Mouse (Mus musculus): ENCODE measurements around the gene Nav1.

The Nav1 gene

DNA sequence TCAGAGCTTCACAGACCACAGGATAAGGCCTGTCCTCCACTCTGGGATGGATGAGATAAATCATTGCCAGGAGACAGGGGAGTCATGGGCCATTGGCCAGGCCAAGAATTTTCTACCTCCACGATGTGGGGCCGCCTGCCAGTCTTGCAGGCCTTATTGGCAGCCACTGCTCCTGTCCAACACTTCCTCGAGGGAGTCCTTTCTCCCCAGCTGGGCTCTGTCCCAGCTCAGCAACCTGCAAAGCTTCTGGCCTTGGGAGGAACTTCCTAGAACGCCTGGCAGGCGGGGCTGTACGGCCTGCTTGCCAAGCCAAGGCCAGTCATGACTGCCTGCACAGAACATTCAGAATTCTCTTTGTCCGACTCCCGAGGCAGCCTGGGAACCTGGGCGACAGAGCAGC, 58.3 kb downstream of the Nav1 start:
- peak; percentile 77 for DNase-seq (ENCODE audit: low read depth)

GRCm38 (mm10) chr1:135546099-135546498, 61.0 kb downstream of the Nav1 start:
- DNase-seq (ENCODE audit: low read depth) = no peak

GRCm38 (mm10) chr1:135544504-135545146, 62.5 kb downstream of the Nav1 start:
- DNase-seq (ENCODE audit: low read depth) = peak; percentile 94

GRCm38 (mm10) chr1:135542841-135543810, 64.0 kb downstream of the Nav1 start:
- no peak for DNase-seq (ENCODE audit: low read depth)

DNA sequence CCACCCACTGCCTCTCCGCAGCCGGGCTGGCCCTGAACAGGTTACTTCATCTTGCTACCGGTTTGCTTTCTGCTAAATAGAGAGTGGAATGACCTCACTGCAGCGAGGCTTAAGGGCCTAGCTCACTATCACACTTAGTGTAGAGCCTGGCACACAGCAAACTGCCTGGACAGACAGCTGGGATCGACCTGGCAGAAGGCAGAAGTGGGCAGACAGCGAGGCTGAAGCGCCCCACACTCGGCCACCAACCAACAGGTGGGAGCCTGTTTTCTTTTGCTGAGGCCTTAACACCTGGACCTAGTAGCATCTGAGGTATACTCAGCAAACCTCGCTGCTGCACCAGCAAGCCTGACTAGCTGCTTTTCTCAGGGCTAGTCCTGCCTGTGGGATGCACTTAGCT, 65.0 kb downstream of the Nav1 start:
- DNase-seq (ENCODE audit: low read depth) = no peak

GRCm38 (mm10) chr1:135540270-135540669, 66.8 kb downstream of the Nav1 start:
- DNase-seq (ENCODE audit: low read depth) = peak; percentile 97

GRCm38 (mm10) chr1:135538441-135539265, 68.4 kb downstream of the Nav1 start:
- peak; percentile 46 for DNase-seq (ENCODE audit: low read depth)

- DNase-seq (ENCODE audit: low read depth) = no peak
These were observed 70.3 kb downstream of the Nav1 start for GRCm38 (mm10) chr1:135536822-135537221.

DNA sequence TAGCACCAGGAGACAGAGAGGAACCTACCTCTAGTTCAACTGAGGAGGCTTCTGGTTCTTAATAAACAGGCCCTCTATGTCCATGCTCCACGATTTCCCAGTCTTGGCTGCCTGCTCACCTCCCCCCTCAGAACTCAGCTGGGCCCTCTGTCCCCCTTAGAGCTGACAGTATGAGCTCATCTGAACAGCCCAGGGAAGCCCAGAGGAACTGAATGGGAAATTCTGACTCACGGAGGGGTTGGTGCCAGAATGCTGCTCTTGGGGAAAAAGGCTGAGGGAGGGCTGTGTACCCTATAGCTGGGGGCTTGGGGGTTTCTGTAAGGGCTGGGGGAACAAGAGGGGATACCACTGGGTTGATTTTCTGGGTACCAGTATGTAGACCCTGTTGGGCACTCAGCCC, 70.8 kb downstream of the Nav1 start:
- DNase-seq (ENCODE audit: low read depth) = peak; percentile 88

DNA sequence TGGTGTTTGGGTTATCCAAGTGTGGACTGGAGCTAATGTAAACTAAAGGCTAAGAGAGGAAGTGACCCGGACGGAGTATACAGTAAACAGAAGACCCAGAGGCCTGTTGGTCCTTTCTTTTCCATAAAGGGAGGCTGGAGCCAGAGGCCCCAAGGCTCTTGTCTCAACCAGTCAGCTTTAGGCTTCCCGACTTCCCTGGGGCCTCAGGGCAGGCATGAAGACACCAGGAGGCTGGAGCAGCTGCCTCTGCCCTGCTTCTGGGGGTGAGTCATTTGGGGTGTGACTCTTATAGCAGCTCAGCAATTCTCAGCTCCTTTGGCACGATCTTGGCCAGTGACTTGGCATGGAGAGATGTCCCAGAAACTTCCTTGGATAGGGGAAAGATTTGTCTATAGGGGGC, 71.8 kb downstream of the Nav1 start:
- DNase-seq (ENCODE audit: low read depth) = peak; percentile 92

DNA sequence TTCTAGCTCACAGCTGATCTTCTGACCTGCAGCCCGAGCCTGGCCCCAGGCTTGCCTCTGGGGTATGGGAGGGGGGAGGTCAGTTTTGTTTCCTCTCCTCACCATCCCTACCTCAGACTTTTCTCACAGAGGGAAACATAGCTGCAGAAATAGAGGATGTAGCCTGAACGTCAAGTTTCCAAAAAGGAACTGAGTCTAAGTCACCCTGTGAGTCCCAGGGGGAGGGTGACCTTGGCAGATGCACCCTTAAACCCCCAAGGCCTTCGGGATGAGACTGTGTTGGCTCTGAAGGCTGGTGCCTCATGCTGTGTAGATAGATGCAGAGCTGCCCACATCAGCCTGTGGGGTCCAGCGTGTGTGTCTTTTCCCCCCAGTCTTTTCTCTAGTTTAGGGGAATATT, 72.3 kb downstream of the Nav1 start:
- no peak for DNase-seq (ENCODE audit: low read depth)

DNA sequence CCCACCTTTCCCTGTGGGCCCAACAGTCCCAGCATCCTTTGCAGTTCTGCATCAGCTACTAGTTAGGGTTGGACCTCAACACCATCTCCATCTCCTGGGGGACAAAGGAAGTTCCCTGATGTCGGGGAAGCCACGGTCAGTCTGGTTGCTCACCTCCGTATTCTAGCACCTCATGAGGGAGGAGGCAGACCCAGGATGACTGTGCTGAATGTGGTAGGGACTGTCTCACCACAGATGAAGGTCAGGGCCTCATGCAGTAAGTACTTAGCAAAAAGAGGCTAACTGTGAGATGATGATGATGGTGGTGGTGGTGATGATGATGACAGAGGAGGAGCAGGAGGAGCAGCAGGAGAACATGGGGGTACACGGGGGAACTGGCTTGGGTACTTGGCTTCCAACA, 73.0 kb downstream of the Nav1 start:
- no peak for DNase-seq (ENCODE audit: low read depth)

DNA sequence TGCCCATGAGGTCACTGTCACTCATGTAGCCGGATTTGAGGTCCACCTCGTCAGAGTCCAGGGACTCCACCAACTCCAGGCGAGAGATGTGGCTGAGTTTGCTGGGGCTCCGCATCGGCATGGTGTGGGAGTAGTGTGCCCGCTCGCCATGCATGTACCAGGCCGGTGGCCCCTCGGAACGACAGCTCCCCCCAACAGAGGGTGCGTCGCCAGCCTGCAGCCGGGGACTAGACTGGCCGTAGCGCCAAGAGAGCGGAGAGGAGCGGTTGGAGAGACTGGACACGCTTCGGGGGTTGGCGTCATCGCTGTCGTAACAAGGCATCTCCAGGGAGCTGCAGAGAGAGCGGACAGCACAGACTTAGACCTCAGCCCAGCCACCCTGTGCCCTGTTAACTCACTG, 74.7 kb downstream of the Nav1 start:
- no peak for DNase-seq (ENCODE audit: low read depth)

DNA sequence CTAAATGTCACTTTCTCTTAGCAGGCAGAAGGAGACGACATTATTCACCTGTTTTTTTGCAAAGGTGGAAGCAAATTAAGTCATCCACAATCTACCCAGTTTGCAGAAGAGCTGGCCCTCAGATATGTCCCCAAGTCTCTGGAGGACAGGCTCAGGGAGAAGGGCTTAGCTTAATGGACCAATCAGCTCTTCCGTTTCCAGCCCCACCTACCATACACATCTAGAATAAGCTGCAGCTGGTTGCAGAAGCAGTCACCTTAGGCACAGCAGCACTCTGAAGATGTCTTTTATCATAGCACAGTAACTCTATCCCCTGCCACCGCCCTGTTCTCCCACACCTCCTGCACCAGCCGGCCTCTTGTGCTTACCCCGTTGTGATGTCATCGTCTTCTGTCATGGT, 75.1 kb downstream of the Nav1 start:
- no peak for DNase-seq (ENCODE audit: low read depth)

GRCm38 (mm10) chr1:135531081-135531480, 76.0 kb downstream of the Nav1 start:
- DNase-seq (ENCODE audit: low read depth) = peak; percentile 44

GRCm38 (mm10) chr1:135524518-135524860, 82.6 kb downstream of the Nav1 start:
- DNase-seq (ENCODE audit: low read depth) = no peak

GRCm38 (mm10) chr1:135523780-135524517, 83.1 kb downstream of the Nav1 start:
- DNase-seq (ENCODE audit: low read depth) = no peak

- DNase-seq (ENCODE audit: low read depth) = no peak
These were observed 83.8 kb downstream of the Nav1 start for GRCm38 (mm10) chr1:135523344-135523743.

- no peak for DNase-seq (ENCODE audit: low read depth)
These were observed 86.4 kb downstream of the Nav1 start for GRCm38 (mm10) chr1:135520550-135521168.

DNA sequence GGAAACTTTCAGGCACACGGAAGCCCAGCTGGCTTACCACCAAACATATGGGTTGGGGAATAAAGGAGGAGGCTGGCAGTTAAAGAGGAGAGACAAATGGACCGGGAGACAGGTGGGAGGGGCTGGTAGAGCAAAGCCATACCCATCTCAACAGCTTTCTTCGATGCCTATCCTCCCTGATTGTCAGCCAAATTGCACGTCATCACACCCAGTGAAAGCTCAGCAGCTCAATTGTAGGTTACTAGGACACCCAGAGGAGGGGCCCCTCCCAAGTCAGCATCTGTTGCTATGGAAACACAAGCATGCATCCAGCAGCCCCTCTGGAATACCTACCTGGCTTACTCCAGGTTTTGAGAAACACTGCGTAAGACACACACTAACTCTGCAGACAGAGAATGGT, 88.4 kb downstream of the Nav1 start:
- DNase-seq (ENCODE audit: low read depth) = no peak

DNA sequence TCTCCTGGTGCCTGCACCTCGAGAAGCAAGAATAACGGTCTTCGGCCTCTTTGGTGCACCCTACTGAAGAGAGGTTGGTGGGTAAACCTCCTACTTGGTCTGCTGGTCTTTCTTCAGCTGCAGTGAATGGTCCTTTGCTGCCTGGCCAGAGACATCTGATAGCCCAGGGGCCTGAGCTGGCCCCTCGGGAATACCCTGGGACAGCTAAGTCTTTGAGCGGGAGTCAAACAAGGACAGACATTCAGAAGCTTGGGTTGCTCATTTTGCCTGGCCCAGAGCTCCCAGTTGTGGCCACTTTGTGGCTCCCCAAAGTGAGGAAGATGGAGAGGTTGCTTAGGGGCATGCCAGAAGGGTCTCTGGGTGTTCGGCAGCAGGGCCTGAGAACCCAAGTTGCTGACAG, 89.6 kb downstream of the Nav1 start:
- no peak for DNase-seq (ENCODE audit: low read depth)
